Mouse (Mus musculus) adrenal gland, postnatal 10 days (tissue): ENCODE data around the gene Fdxr. TPM values are rescaled to one million over a fixed set of nuclear protein-coding genes. Genes with fewer than 3 reads are reported as not detected.

Experiments
- microRNA-seq: library from miRNA; unstranded; fragments of <30 nt; microRNA quantifications from one replicate; pipeline ENCODE4 v1.2.0, GENCODE M21; 2021
- total RNA-seq, 2 experiments: library from RNA; stranded (reverse); gene quantifications; 2 replicates each; pipeline ENCODE4 v1.2.3; 2021

The Fdxr gene
- total RNA-seq, 2 experiments from 2014 or later: 368 to 383 TPM

Small RNAs within 50 kb of the gene (microRNA-seq; reads per million reads assigned to microRNA genes)
- gene Gm25837: not detected

Other genes starting within 250 kb of the Fdxr start
- 1 to 10 TPM; 1.3 to 3.9 TPM for gene Cd300ld5, start 239.3 kb downstream of the Fdxr start, total RNA-seq
- 1 to 10 TPM; 3.8 to 4.5 TPM for gene Cd300ld3, start 228.6 kb downstream of the Fdxr start, total RNA-seq
- under 1 TPM; 0.48 to 0.96 TPM for gene Cd300e, start 214.9 kb downstream of the Fdxr start, total RNA-seq
- 1 to 10 TPM; 2.4 to 2.5 TPM for gene Rab37, start 185.6 kb downstream of the Fdxr start, total RNA-seq
- gene Cd300lf, start 143.1 kb downstream of the Fdxr start, total RNA-seq: 1 to 10 TPM; 1.1 to 1.3 TPM
- 10 to 100 TPM; 26.3 to 30.4 TPM for gene Slc9a3r1, start 113.7 kb downstream of the Fdxr start, total RNA-seq
- gene Tmem104, start 89.6 kb downstream of the Fdxr start, total RNA-seq: 10 to 100 TPM in 1 of 2 experiments, 1 to 10 TPM in 1; 9.5 to 15.7 TPM
- 10 to 100 TPM; 27.4 to 28.4 TPM for gene Nat9, start 89.2 kb downstream of the Fdxr start, total RNA-seq
- gene Grin2c, start 9.8 kb downstream of the Fdxr start, total RNA-seq: under 1 TPM; 0.61 to 0.75 TPM
- gene Fads6, start 20.6 kb upstream of the Fdxr start, total RNA-seq: 10 to 100 TPM; 12.7 to 16.1 TPM
- not detected for gene Otop2, start 30.1 kb upstream of the Fdxr start, total RNA-seq
- under 1 TPM; 0.39 to 1.00 TPM for gene Ush1g, start 45.0 kb upstream of the Fdxr start, total RNA-seq
- under 1 TPM in 1 of 2 experiments, not detected in 1; 0.12 TPM for gene Otop3, start 57.7 kb upstream of the Fdxr start, total RNA-seq
- gene Hid1, start 90.7 kb upstream of the Fdxr start, total RNA-seq: 10 to 100 TPM; 18.7 to 19.8 TPM
- gene Cdr2l, start 104.9 kb upstream of the Fdxr start, total RNA-seq: 10 to 100 TPM; 30.7 to 43.9 TPM
- 100 to 1,000 TPM; 147 to 163 TPM for gene Mrpl58, start 126.7 kb upstream of the Fdxr start, total RNA-seq
- 1,000 to 10,000 TPM in 1 of 2 experiments, 100 to 1,000 TPM in 1; 968 to 1,066 TPM for gene Atp5h, start 142.9 kb upstream of the Fdxr start, total RNA-seq
- gene Kctd2, start 143.1 kb upstream of the Fdxr start, total RNA-seq: 10 to 100 TPM; 36.4 to 48.6 TPM
- gene Trim80, start 163.5 kb upstream of the Fdxr start, total RNA-seq: under 1 TPM in 1 of 2 experiments, not detected in 1; 0.21 TPM
- gene Slc16a5, start 185.4 kb upstream of the Fdxr start, total RNA-seq: 1 to 10 TPM in 1 of 2 experiments, under 1 TPM in 1; 0.88 to 3.5 TPM
- gene Armc7, start 198.6 kb upstream of the Fdxr start, total RNA-seq: 1 to 10 TPM; 5.8 to 7.9 TPM
- 10 to 100 TPM; 70.2 to 70.9 TPM for gene Nt5c, start 214.8 kb upstream of the Fdxr start, total RNA-seq
- gene Jpt1, start 237.3 kb upstream of the Fdxr start, total RNA-seq: 100 to 1,000 TPM; 113 to 123 TPM